Mouse (Mus musculus) small intestine, adult 2 months (tissue): Measurements from ENCODE around the gene Lta.

ENCODE experiments used
- CTCF ChIP-seq: fragments of 200-500 bp; IDR thresholded peaks from 2 replicates; pipeline ENCODE4 v1.5.1; 2012; ENCODE audit warnings: low read depth, mild to moderate bottlenecking, control low read depth, inconsistent platforms, low read length, moderate library complexity, mixed read lengths; ENCODE audit not compliant: insufficient replicate concordance, insufficient read length; ENCODE audit errors: extremely low read depth
- POLR2A ChIP-seq: fragments of 200-500 bp; IDR thresholded peaks from 2 replicates; pipeline ENCODE4 v1.6.1; 2012; ENCODE audit warnings: low read depth, mild to moderate bottlenecking, control low read depth, inconsistent platforms, low read length, moderate library complexity

DNA sequence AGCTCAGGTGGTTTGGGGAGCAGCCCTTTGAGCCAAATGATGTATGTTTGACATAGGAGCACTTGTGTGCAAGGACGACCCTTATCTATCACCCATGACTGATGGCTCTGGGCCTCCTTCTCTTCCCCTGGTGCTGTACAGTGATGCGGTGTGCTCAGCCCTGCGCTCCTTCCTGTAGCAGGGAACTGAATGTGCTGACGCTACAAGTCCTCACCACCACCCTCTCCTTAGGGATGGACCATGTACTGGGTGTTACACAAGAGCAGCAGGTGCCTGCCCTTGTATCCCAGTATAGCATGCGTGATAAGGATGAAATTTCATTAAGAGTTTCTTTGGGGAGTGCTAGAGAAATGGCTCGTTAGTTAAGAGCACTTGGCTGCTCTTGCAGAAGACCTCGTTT lies 42.0 kb upstream of the Lta start:
- TF ChIP-seq CTCF (no peak), POLR2A (no peak)
